Mouse (Mus musculus) myocyte (in vitro differentiated cells): ENCODE measurements around the gene Hist1h2ac. TPM values are rescaled to one million over a fixed set of nuclear protein-coding genes. Genes with fewer than 3 reads are reported as not detected.

Experiments used
- H3K27me3 ChIP-seq: one replicate; pipeline ENCODE4 v1.6.1; 2011; ENCODE audit not compliant: control insufficient read depth, insufficient read depth, insufficient read length
- H3K36me3 ChIP-seq: one replicate; pipeline ENCODE4 v1.6.1; 2011; ENCODE audit not compliant: control insufficient read depth, insufficient read depth
- H3K4me2 ChIP-seq: one replicate; pipeline ENCODE4 v1.6.1; 2011; ENCODE audit warnings: low read depth, control low read depth
- H3K4me3 ChIP-seq: one replicate; pipeline ENCODE4 v1.5.1; 2011; ENCODE audit warnings: mild to moderate bottlenecking, control low read depth, moderate library complexity
- H3K79me2 ChIP-seq: one replicate; pipeline ENCODE4 v1.6.1; 2011; ENCODE audit not compliant: control insufficient read depth, insufficient read depth
- H3ac ChIP-seq: one replicate; pipeline ENCODE4 v1.6.1; 2011; ENCODE audit not compliant: control insufficient read depth, insufficient read length
- CEBPB ChIP-seq: IDR thresholded peaks from 2 replicates; pipeline ENCODE4 v1.6.1; 2011; ENCODE audit warnings: mild to moderate bottlenecking, moderate library complexity; ENCODE audit not compliant: poor library complexity, insufficient read depth, severe bottlenecking
- E2F4 ChIP-seq: IDR thresholded peaks from one replicate; pipeline ENCODE4 v1.6.1; 2011; ENCODE audit warnings: mild to moderate bottlenecking, control low read depth, moderate library complexity; ENCODE audit not compliant: insufficient read depth
- MAX ChIP-seq: IDR thresholded peaks from one replicate; pipeline ENCODE4 v1.6.1; 2011; ENCODE audit warnings: low read depth, mild to moderate bottlenecking, control low read depth
- MYOD1 ChIP-seq, 3 experiments: IDR thresholded peaks; one replicate each; pipeline ENCODE4 v1.6.1; 2011; ENCODE audit warnings: control low read depth in 2 of 3, low read depth in 2 of 3, mild to moderate bottlenecking in 2 of 3, moderate library complexity in 1 of 3; ENCODE audit not compliant: insufficient read length in 2 of 3, control insufficient read depth in 1 of 3
- MYOG ChIP-seq, 3 experiments: IDR thresholded peaks; one replicate each; pipeline ENCODE4 v1.6.1; 2011; ENCODE audit warnings: control low read depth in 2 of 3, low read depth in 2 of 3, mild to moderate bottlenecking in 2 of 3; ENCODE audit not compliant: insufficient read length in 2 of 3, control insufficient read depth in 1 of 3, insufficient read depth in 1 of 3
- POLR2A ChIP-seq: IDR thresholded peaks from one replicate; pipeline ENCODE4 v1.6.1; 2011; ENCODE audit warnings: low read depth, mild to moderate bottlenecking, control low read depth, moderate library complexity; ENCODE audit not compliant: insufficient read length
- POLR2AphosphoS2 ChIP-seq: IDR thresholded peaks from one replicate; pipeline ENCODE4 v1.6.1; 2011; ENCODE audit warnings: low read depth, control low read depth; ENCODE audit not compliant: insufficient read length
- REST ChIP-seq: IDR thresholded peaks from one replicate; pipeline ENCODE4 v1.6.1; 2011; ENCODE audit warnings: mild to moderate bottlenecking, control low read depth, moderate library complexity; ENCODE audit not compliant: insufficient read depth, insufficient read length
- SRF ChIP-seq: IDR thresholded peaks from one replicate; pipeline ENCODE4 v1.6.1; 2011; ENCODE audit warnings: low read depth; ENCODE audit not compliant: control insufficient read depth, insufficient read length
- TCF12 ChIP-seq: IDR thresholded peaks from one replicate; pipeline ENCODE4 v1.6.1; 2011; ENCODE audit warnings: mild to moderate bottlenecking, control low read depth; ENCODE audit not compliant: poor library complexity, insufficient read depth, severe bottlenecking
- TCF3 ChIP-seq: IDR thresholded peaks from one replicate; pipeline ENCODE4 v1.6.1; 2011; ENCODE audit warnings: low read depth, control low read depth; ENCODE audit not compliant: insufficient read length
- USF1 ChIP-seq: IDR thresholded peaks from one replicate; pipeline ENCODE4 v1.6.1; 2011; ENCODE audit warnings: low read depth, mild to moderate bottlenecking, control low read depth, moderate library complexity
- polyA plus RNA-seq: library from polyadenylated mRNA; unstranded; fragments of >200 nt; fragmentation: generic; extraction: Trizol; gene quantifications from one replicate; pipeline ENCODE4 v1.2.1, GENCODE M21; 2012; ENCODE audit warnings: missing spikeins

Gene Hist1h2ac
- polyA plus RNA-seq, 1 experiment: 1.3 TPM

GRCm38 (mm10) chr13:23716261-23717042 lies 32.7 kb upstream of the Hist1h2ac start:
- Histone ChIP-seq H3K27me3 (no peaks in the 10 kb centered on the region), H3K79me2 (no peaks in the 10 kb centered on the region), H3ac (no peak overlapping the region), H3K36me3 (no peaks in the 10 kb centered on the region), H3K4me3 (no peak overlapping the region), H3K4me2 (no peak overlapping the region)
- TF ChIP-seq USF1 (no peak), REST (no peak), POLR2AphosphoS2 (no peak), MAX (no peak), CEBPB (no peak), POLR2A (no peak), SRF (no peak), MYOG (IDR thresholded peaks at IDR 0.05; ENCODE audit: control insufficient read depth in 1 of 3, insufficient read depth in 1 of 3, insufficient read length in 2 of 3, low read depth in 2 of 3) (no peak), E2F4 (no peak), TCF3 (no peak), TCF12 (no peak), MYOD1 (IDR thresholded peaks at IDR 0.05; ENCODE audit: control insufficient read depth in 1 of 3, insufficient read length in 2 of 3, low read depth in 2 of 3) (no peak)

GRCm38 (mm10) chr13:23710374-23711089 lies 26.8 kb upstream of the Hist1h2ac start, which contains the start of gene Hfe:
Gene Hfe (minus strand): TSS chr13:23710854.
- peak within 1 kb of the TSS; percentile 99 for H3K4me2 ChIP-seq
- H3K36me3 ChIP-seq: no peaks in the 10 kb centered on the region
- H3K4me3 ChIP-seq: peak within 1 kb of the TSS; percentile 34
- no peaks in the 10 kb centered on the region for H3K27me3 ChIP-seq
- no peaks in the 10 kb centered on the region for H3K79me2 ChIP-seq
- no peak for TF ChIP-seq USF1
- TF ChIP-seq MYOG (IDR thresholded peaks at IDR 0.05; ENCODE audit: control insufficient read depth in 1 of 3, insufficient read depth in 1 of 3, insufficient read length in 2 of 3, low read depth in 2 of 3): peak in 1 of 3 experiments; percentile 13
- no peak for TF ChIP-seq E2F4
- no peak for TF ChIP-seq MYOD1 (IDR thresholded peaks at IDR 0.05; ENCODE audit: control insufficient read depth in 1 of 3, insufficient read length in 2 of 3, low read depth in 2 of 3)
- TF ChIP-seq SRF: no peak
- no peak within 1 kb of the TSS for H3ac ChIP-seq

GRCm38 (mm10) chr13:23709714-23710373 lies 26.1 kb upstream of the Hist1h2ac start:
- Histone ChIP-seq H3K79me2 (no peaks in the 10 kb centered on the region), H3K27me3 (no peaks in the 10 kb centered on the region), H3K4me2 (peak overlapping the region; percentile 99), H3K36me3 (no peaks in the 10 kb centered on the region), H3ac (no peak overlapping the region), H3K4me3 (peak overlapping the region; percentile 34)
- TF ChIP-seq E2F4: no peak

GRCm38 (mm10) chr13:23708654-23709053 lies 24.9 kb upstream of the Hist1h2ac start:
- H3K27me3 ChIP-seq: no peaks in the 10 kb centered on the region
- H3K4me2 ChIP-seq: no peak overlapping the region
- no peaks in the 10 kb centered on the region for H3K79me2 ChIP-seq
- no peak overlapping the region for H3ac ChIP-seq
- no peaks in the 10 kb centered on the region for H3K36me3 ChIP-seq
- H3K4me3 ChIP-seq: no peak overlapping the region
- no peak for TF ChIP-seq MAX
- no peak for TF ChIP-seq TCF3
- TF ChIP-seq REST: no peak
- no peak for TF ChIP-seq POLR2A
- no peak for TF ChIP-seq TCF12
- TF ChIP-seq MYOG (IDR thresholded peaks at IDR 0.05; ENCODE audit: control insufficient read depth in 1 of 3, insufficient read depth in 1 of 3, insufficient read length in 2 of 3, low read depth in 2 of 3): no peak
- TF ChIP-seq POLR2AphosphoS2: no peak
- no peak for TF ChIP-seq E2F4

GRCm38 (mm10) chr13:23708041-23708440 lies 24.3 kb upstream of the Hist1h2ac start:
- no peaks in the 10 kb centered on the region for H3K36me3 ChIP-seq
- H3K27me3 ChIP-seq: no peaks in the 10 kb centered on the region
- H3K79me2 ChIP-seq: no peaks in the 10 kb centered on the region
- H3K4me2 ChIP-seq: no peak overlapping the region
- no peak overlapping the region for H3ac ChIP-seq
- TF ChIP-seq POLR2A: no peak
- TF ChIP-seq CEBPB: no peak
- no peak for TF ChIP-seq MYOG (IDR thresholded peaks at IDR 0.05; ENCODE audit: control insufficient read depth in 1 of 3, insufficient read depth in 1 of 3, insufficient read length in 2 of 3, low read depth in 2 of 3)
- no peak for TF ChIP-seq REST
- no peak for TF ChIP-seq MYOD1 (IDR thresholded peaks at IDR 0.05; ENCODE audit: control insufficient read depth in 1 of 3, insufficient read length in 2 of 3, low read depth in 2 of 3)
- TF ChIP-seq POLR2AphosphoS2: no peak
- no peak for TF ChIP-seq TCF3
- TF ChIP-seq SRF: no peak
- no peak for TF ChIP-seq E2F4
- no peak overlapping the region for H3K4me3 ChIP-seq
